Mouse (Mus musculus): ENCODE measurements around the gene Gm14214. TPM values are rescaled to one million over a fixed set of nuclear protein-coding genes. Genes with fewer than 3 reads are reported as not detected.

Gene Gm14214
- not detected in 2 replicates for total RNA-seq (2014; rRNA removed)
- polyA plus RNA-seq (2012; rRNA removed): not detected in 2 replicates

- Histone ChIP-seq H3K4me3 (ENCODE audit: insufficient read depth, low read depth, low read length) (no peak within 1 kb of the TSS), H3K79me2 (ENCODE audit: control insufficient read depth, insufficient read depth, low read length) (no peaks in the 10 kb centered on the region), H3K27ac (replicated peaks; ENCODE audit: insufficient read depth, low read depth, low read length) (no peak within 1 kb of the TSS), H3K27me3 (ENCODE audit: control insufficient read depth, insufficient read depth, low read length) (no peaks in the 10 kb centered on the region), H3K9ac (ENCODE audit: low read depth, low read length) (no peak within 1 kb of the TSS), H3K36me3 (ENCODE audit: control insufficient read depth, insufficient read depth, low read length) (no peaks in the 10 kb centered on the region), H3K4me1 (ENCODE audit: control insufficient read depth, insufficient read depth, low read length) (no peaks in the 10 kb centered on the region)
- TF ChIP-seq CTCF (IDR thresholded peaks at IDR 0.05; ENCODE audit: low read depth, low read length) (no peak), POLR2A (IDR thresholded peaks at IDR 0.05; ENCODE audit: extremely low read depth, insufficient read depth, low read length) (no peak)
- no peak for DNase-seq (ENCODE audit: extremely low read depth, low read depth, low spot score)
These were observed at the start of gene Gm14214 for GRCm38 (mm10) chr2:154769930-154770329. Gm14214 (minus strand) TSS chr2:154770030.

- TF ChIP-seq CTCF (IDR thresholded peaks at IDR 0.05; ENCODE audit: low read depth, low read length) (no peak), POLR2A (IDR thresholded peaks at IDR 0.05; ENCODE audit: extremely low read depth, insufficient read depth, low read length) (no peak)
- H3K4me1 ChIP-seq (ENCODE audit: control insufficient read depth, insufficient read depth, low read length): peaks cover 27% of the 10 kb centered on the region
- WGBS: 9% methylated on average over 1 of the region's 1 CpGs
- no peak for DNase-seq (ENCODE audit: extremely low read depth, low read depth, low spot score)
- H3K4me3 ChIP-seq (ENCODE audit: insufficient read depth, low read depth, low read length): no peak overlapping the region
- no peaks in the 10 kb centered on the region for H3K27me3 ChIP-seq (ENCODE audit: control insufficient read depth, insufficient read depth, low read length)
- no peak overlapping the region for H3K27ac ChIP-seq (replicated peaks; ENCODE audit: insufficient read depth, low read depth, low read length)
- peaks cover 44% of the 10 kb centered on the region; the same call in 1 of the 2 replicates for H3K79me2 ChIP-seq (ENCODE audit: control insufficient read depth, insufficient read depth, low read length)
- peaks cover 6% of the 10 kb centered on the region for H3K36me3 ChIP-seq (ENCODE audit: control insufficient read depth, insufficient read depth, low read length)
- H3K9ac ChIP-seq (ENCODE audit: low read depth, low read length): no peak overlapping the region
These were observed 48.8 kb upstream of the Gm14214 start for GRCm38 (mm10) chr2:154818599-154818998.

- H3K79me2 ChIP-seq (ENCODE audit: control insufficient read depth, insufficient read depth, low read length): peaks cover 45% of the 10 kb centered on the region; the same call in 1 of the 2 replicates
- TF ChIP-seq CTCF (IDR thresholded peaks at IDR 0.05; ENCODE audit: low read depth, low read length): peak; percentile 80
- TF ChIP-seq POLR2A (IDR thresholded peaks at IDR 0.05; ENCODE audit: extremely low read depth, insufficient read depth, low read length): no peak
- H3K27me3 ChIP-seq (ENCODE audit: control insufficient read depth, insufficient read depth, low read length): no peaks in the 10 kb centered on the region
- peaks cover 30% of the 10 kb centered on the region for H3K4me1 ChIP-seq (ENCODE audit: control insufficient read depth, insufficient read depth, low read length)
- H3K36me3 ChIP-seq (ENCODE audit: control insufficient read depth, insufficient read depth, low read length): peaks cover 6% of the 10 kb centered on the region
- DNase-seq (ENCODE audit: extremely low read depth, low read depth, low spot score): peak; percentile 73
- H3K4me3 ChIP-seq (ENCODE audit: insufficient read depth, low read depth, low read length): no peak overlapping the region
- H3K9ac ChIP-seq (ENCODE audit: low read depth, low read length): no peak overlapping the region
- H3K27ac ChIP-seq (replicated peaks; ENCODE audit: insufficient read depth, low read depth, low read length): no peak overlapping the region
- WGBS: 10% methylated on average over 1 of the region's 1 CpGs
These were observed 48.0 kb upstream of the Gm14214 start for GRCm38 (mm10) chr2:154817788-154818187.

GRCm38 (mm10) chr2:154817089-154817488 lies 47.3 kb upstream of the Gm14214 start:
- no peak overlapping the region for H3K27ac ChIP-seq (replicated peaks; ENCODE audit: insufficient read depth, low read depth, low read length)
- H3K4me1 ChIP-seq (ENCODE audit: control insufficient read depth, insufficient read depth, low read length): peaks cover 30% of the 10 kb centered on the region
- no peaks in the 10 kb centered on the region for H3K27me3 ChIP-seq (ENCODE audit: control insufficient read depth, insufficient read depth, low read length)
- TF ChIP-seq POLR2A (IDR thresholded peaks at IDR 0.05; ENCODE audit: extremely low read depth, insufficient read depth, low read length): no peak
- no peak for TF ChIP-seq CTCF (IDR thresholded peaks at IDR 0.05; ENCODE audit: low read depth, low read length)
- no peak overlapping the region for H3K4me3 ChIP-seq (ENCODE audit: insufficient read depth, low read depth, low read length)
- DNase-seq (ENCODE audit: extremely low read depth, low read depth, low spot score): no peak
- 55% methylated on average over 3 of the region's 3 CpGs for WGBS
- H3K79me2 ChIP-seq (ENCODE audit: control insufficient read depth, insufficient read depth, low read length): peaks cover 49% of the 10 kb centered on the region; the same call in 1 of the 2 replicates
- peaks cover 3% of the 10 kb centered on the region for H3K36me3 ChIP-seq (ENCODE audit: control insufficient read depth, insufficient read depth, low read length)
- H3K9ac ChIP-seq (ENCODE audit: low read depth, low read length): no peak overlapping the region

- no peak for DNase-seq (ENCODE audit: extremely low read depth, low read depth, low spot score)
- H3K27me3 ChIP-seq (ENCODE audit: control insufficient read depth, insufficient read depth, low read length): no peaks in the 10 kb centered on the region
- TF ChIP-seq POLR2A (IDR thresholded peaks at IDR 0.05; ENCODE audit: extremely low read depth, insufficient read depth, low read length): no peak
- no peak for TF ChIP-seq CTCF (IDR thresholded peaks at IDR 0.05; ENCODE audit: low read depth, low read length)
- no peak overlapping the region for H3K9ac ChIP-seq (ENCODE audit: low read depth, low read length)
- H3K36me3 ChIP-seq (ENCODE audit: control insufficient read depth, insufficient read depth, low read length): no peaks in the 10 kb centered on the region; the same call in 1 of the 2 replicates
- WGBS: 81% methylated on average over 2 of the region's 2 CpGs
- H3K4me3 ChIP-seq (ENCODE audit: insufficient read depth, low read depth, low read length): no peak overlapping the region
- H3K79me2 ChIP-seq (ENCODE audit: control insufficient read depth, insufficient read depth, low read length): peaks cover 39% of the 10 kb centered on the region; the same call in 1 of the 2 replicates
- H3K27ac ChIP-seq (replicated peaks; ENCODE audit: insufficient read depth, low read depth, low read length): no peak overlapping the region
- peaks cover 21% of the 10 kb centered on the region for H3K4me1 ChIP-seq (ENCODE audit: control insufficient read depth, insufficient read depth, low read length)
These were observed 43.6 kb upstream of the Gm14214 start for GRCm38 (mm10) chr2:154813426-154813825.

GRCm38 (mm10) chr2:154810821-154811220 lies 41.0 kb upstream of the Gm14214 start:
- Histone ChIP-seq H3K9ac (ENCODE audit: low read depth, low read length) (no peak overlapping the region), H3K4me1 (ENCODE audit: control insufficient read depth, insufficient read depth, low read length) (peaks cover 20% of the 10 kb centered on the region), H3K27me3 (ENCODE audit: control insufficient read depth, insufficient read depth, low read length) (no peaks in the 10 kb centered on the region), H3K36me3 (ENCODE audit: control insufficient read depth, insufficient read depth, low read length) (no peaks in the 10 kb centered on the region; the same call in 1 of the 2 replicates), H3K79me2 (ENCODE audit: control insufficient read depth, insufficient read depth, low read length) (peaks cover 34% of the 10 kb centered on the region; the same call in 1 of the 2 replicates), H3K4me3 (ENCODE audit: insufficient read depth, low read depth, low read length) (no peak overlapping the region), H3K27ac (replicated peaks; ENCODE audit: insufficient read depth, low read depth, low read length) (no peak overlapping the region)
- no peak for DNase-seq (ENCODE audit: extremely low read depth, low read depth, low spot score)
- TF ChIP-seq CTCF (IDR thresholded peaks at IDR 0.05; ENCODE audit: low read depth, low read length) (no peak), POLR2A (IDR thresholded peaks at IDR 0.05; ENCODE audit: extremely low read depth, insufficient read depth, low read length) (no peak)
- 14% methylated on average over 1 of the region's 1 CpGs for WGBS

Measured in liver, adult 2 months (tissue).